Mouse (Mus musculus): Measurements from ENCODE around the gene Uhrf2. TPM values are rescaled to one million over a fixed set of nuclear protein-coding genes. Genes with fewer than 3 reads are reported as not detected.

Uhrf2 gene
- polyA plus RNA-seq, 1 experiment from 2014 or later = 23.4 TPM

DNA sequence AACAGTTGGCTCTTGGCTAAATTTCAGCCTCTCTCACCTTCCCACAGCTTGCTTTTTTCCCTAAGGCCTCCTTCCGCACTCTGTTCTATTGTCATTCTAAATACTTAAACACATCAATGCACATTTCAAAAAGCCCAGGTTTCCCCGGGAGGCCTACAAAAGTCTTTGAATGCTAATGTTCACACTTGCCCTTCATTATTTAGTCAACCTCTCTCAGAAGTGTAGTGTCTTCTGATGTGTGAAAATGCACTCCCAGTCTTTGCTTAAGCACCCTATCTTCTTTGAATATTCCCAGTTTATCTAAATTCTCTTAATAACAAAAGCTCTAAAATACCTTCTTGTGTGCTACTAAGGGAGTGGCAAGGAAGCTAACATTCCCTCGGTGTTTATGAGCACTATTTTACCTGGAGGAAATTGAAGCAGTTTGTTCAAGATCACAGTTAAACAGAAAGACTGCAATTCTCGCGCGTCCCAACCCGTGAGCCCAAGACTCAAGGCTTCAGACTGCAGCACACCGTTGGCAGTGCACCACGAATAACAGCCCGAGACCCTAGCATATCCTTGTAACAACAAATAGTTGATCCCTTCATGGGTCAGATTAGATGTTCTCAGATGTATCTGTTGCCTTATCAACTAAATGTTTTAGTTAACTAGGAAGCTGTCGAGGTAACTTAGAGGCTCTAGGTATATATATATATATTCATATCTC is 1.2 kb upstream of the Uhrf2 start:
- H3K36me3 ChIP-seq (ENCODE audit: control insufficient read depth, insufficient read depth, low read length) = no peaks in the 10 kb centered on the region
- DNase-seq (ENCODE audit: low spot score) (no peak), ATAC-seq (ENCODE audit: low FRiP score, low TSS enrichment) (no peak)
- 50% methylated on average over 11 of the region's 11 CpGs for WGBS
- TF ChIP-seq CTCF (IDR thresholded peaks at IDR 0.05; ENCODE audit: low read depth) = no peak
- TF ChIP-seq EP300 (optimal IDR thresholded peaks at IDR 0.05) = no peak
- H3K4me2 ChIP-seq (replicated peaks; ENCODE audit: low read depth) = no peak overlapping the region
- no peak overlapping the region for H3K9ac ChIP-seq (ENCODE audit: low read length)
- H3K27me3 ChIP-seq (ENCODE audit: control insufficient read depth, insufficient read depth, low read length) = no peaks in the 10 kb centered on the region
- no peaks in the 10 kb centered on the region for H3K9me3 ChIP-seq (ENCODE audit: control insufficient read depth, low read length)
- peaks cover 6% of the 10 kb centered on the region; the same call in 1 of the 2 replicates for H3K4me1 ChIP-seq (replicated peaks; ENCODE audit: control insufficient read depth, insufficient read depth)
- no peak overlapping the region for H3K4me3 ChIP-seq (ENCODE audit: low read depth, low read length)
- H3K27ac ChIP-seq (replicated peaks) = no peak overlapping the region

- H3K9me3 ChIP-seq (ENCODE audit: control insufficient read depth, low read length) = no peaks in the 10 kb centered on the region
- ATAC-seq (ENCODE audit: low FRiP score, low TSS enrichment) (peak; percentile 50), DNase-seq (ENCODE audit: low spot score) (no peak)
- peak overlapping the region; percentile 97 for H3K27ac ChIP-seq (replicated peaks)
- peaks cover 6% of the 10 kb centered on the region; the same call in 1 of the 2 replicates for H3K4me1 ChIP-seq (replicated peaks; ENCODE audit: control insufficient read depth, insufficient read depth)
- peak overlapping the region; percentile 98 for H3K4me3 ChIP-seq (ENCODE audit: low read depth, low read length)
- H3K36me3 ChIP-seq (ENCODE audit: control insufficient read depth, insufficient read depth, low read length) = no peaks in the 10 kb centered on the region
- H3K27me3 ChIP-seq (ENCODE audit: control insufficient read depth, insufficient read depth, low read length) = no peaks in the 10 kb centered on the region
- H3K4me2 ChIP-seq (replicated peaks; ENCODE audit: low read depth) = peak overlapping the region; percentile 68
- H3K9ac ChIP-seq (ENCODE audit: low read length) = peak overlapping the region; percentile 100
- TF ChIP-seq EP300 (optimal IDR thresholded peaks at IDR 0.05) (no peak), CTCF (IDR thresholded peaks at IDR 0.05; ENCODE audit: low read depth) (no peak)
- under 1% methylated on average over 69 of the region's 92 CpGs for WGBS
These were observed 539 bp downstream of the Uhrf2 start for GRCm38 (mm10) chr19:30030636-30031467.

- H3K9ac ChIP-seq (ENCODE audit: low read length) = peak overlapping the region; percentile 100
- TF ChIP-seq CTCF (IDR thresholded peaks at IDR 0.05; ENCODE audit: low read depth) = no peak
- TF ChIP-seq EP300 (optimal IDR thresholded peaks at IDR 0.05) = no peak
- peak overlapping the region; percentile 68 for H3K4me2 ChIP-seq (replicated peaks; ENCODE audit: low read depth)
- H3K9me3 ChIP-seq (ENCODE audit: control insufficient read depth, low read length) = no peaks in the 10 kb centered on the region
- H3K4me1 ChIP-seq (replicated peaks; ENCODE audit: control insufficient read depth, insufficient read depth) = peaks cover 6% of the 10 kb centered on the region; the same call in 1 of the 2 replicates
- H3K27ac ChIP-seq (replicated peaks) = peak overlapping the region; percentile 97
- ATAC-seq (ENCODE audit: low FRiP score, low TSS enrichment) (no peak), DNase-seq (ENCODE audit: low spot score) (no peak)
- H3K36me3 ChIP-seq (ENCODE audit: control insufficient read depth, insufficient read depth, low read length) = no peaks in the 10 kb centered on the region
- H3K4me3 ChIP-seq (ENCODE audit: low read depth, low read length) = peak overlapping the region; percentile 98
- no peaks in the 10 kb centered on the region for H3K27me3 ChIP-seq (ENCODE audit: control insufficient read depth, insufficient read depth, low read length)
- WGBS = 0% methylated on average over 7 of the region's 7 CpGs
These were observed 1.2 kb downstream of the Uhrf2 start for GRCm38 (mm10) chr19:30031468-30031931.

- TF ChIP-seq EP300 (optimal IDR thresholded peaks at IDR 0.05) (no peak), CTCF (IDR thresholded peaks at IDR 0.05; ENCODE audit: low read depth) (no peak)
- Histone ChIP-seq H3K4me3 (ENCODE audit: low read depth, low read length) (peak overlapping the region; percentile 98), H3K9me3 (ENCODE audit: control insufficient read depth, low read length) (no peaks in the 10 kb centered on the region), H3K4me1 (replicated peaks; ENCODE audit: control insufficient read depth, insufficient read depth) (peaks cover 6% of the 10 kb centered on the region; the same call in 1 of the 2 replicates), H3K27me3 (ENCODE audit: control insufficient read depth, insufficient read depth, low read length) (no peaks in the 10 kb centered on the region), H3K4me2 (replicated peaks; ENCODE audit: low read depth) (peak overlapping the region; percentile 68), H3K36me3 (ENCODE audit: control insufficient read depth, insufficient read depth, low read length) (no peaks in the 10 kb centered on the region), H3K27ac (replicated peaks) (no peak overlapping the region), H3K9ac (ENCODE audit: low read length) (no peak overlapping the region)
- no peak for ATAC-seq (ENCODE audit: low FRiP score, low TSS enrichment)
- no peak for DNase-seq (ENCODE audit: low spot score)
- WGBS = 60% methylated on average over 3 of the region's 3 CpGs
These were observed 1.9 kb downstream of the Uhrf2 start for GRCm38 (mm10) chr19:30032206-30032605.

DNA sequence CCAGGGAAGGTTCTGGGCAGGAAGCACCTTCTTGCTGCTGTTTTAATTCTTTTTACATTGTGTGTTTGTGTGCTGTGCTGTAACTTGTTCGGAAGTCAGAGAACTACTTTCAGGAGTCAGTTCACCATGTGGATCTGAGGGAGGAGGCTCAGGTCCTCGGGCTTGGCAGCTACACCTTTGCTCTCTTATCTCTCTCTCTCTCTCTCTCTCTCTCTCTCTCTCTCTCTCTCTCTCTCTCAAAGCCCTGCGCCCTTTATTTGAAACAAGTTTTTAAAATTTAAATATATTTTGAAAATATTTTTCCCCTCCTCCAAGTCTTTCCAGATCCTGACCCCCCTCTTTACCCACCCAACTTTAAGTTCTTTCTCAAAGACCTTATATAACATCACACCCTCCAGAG is 5.0 kb downstream of the Uhrf2 start:
- Histone ChIP-seq H3K27ac (replicated peaks) (no peak overlapping the region), H3K36me3 (ENCODE audit: control insufficient read depth, insufficient read depth, low read length) (no peaks in the 10 kb centered on the region), H3K4me3 (ENCODE audit: low read depth, low read length) (no peak overlapping the region), H3K4me2 (replicated peaks; ENCODE audit: low read depth) (no peak overlapping the region), H3K9me3 (ENCODE audit: control insufficient read depth, low read length) (no peaks in the 10 kb centered on the region), H3K27me3 (ENCODE audit: control insufficient read depth, insufficient read depth, low read length) (no peaks in the 10 kb centered on the region), H3K9ac (ENCODE audit: low read length) (no peak overlapping the region), H3K4me1 (replicated peaks; ENCODE audit: control insufficient read depth, insufficient read depth) (peaks cover 6% of the 10 kb centered on the region; the same call in 1 of the 2 replicates)
- TF ChIP-seq EP300 (optimal IDR thresholded peaks at IDR 0.05) (no peak), CTCF (IDR thresholded peaks at IDR 0.05; ENCODE audit: low read depth) (no peak)
- 58% methylated on average over 3 of the region's 3 CpGs for WGBS
- ATAC-seq (ENCODE audit: low FRiP score, low TSS enrichment) = no peak
- no peak for DNase-seq (ENCODE audit: low spot score)
